Mouse (Mus musculus) midbrain, embryonic 14.5 days (tissue): ENCODE results near the gene Phkg1. TPM values are rescaled to one million over a fixed set of nuclear protein-coding genes. Genes with fewer than 3 reads are reported as not detected.

ENCODE experiments used
- polyA plus RNA-seq: library from polyadenylated mRNA; unstranded; fragments of >200 nt; fragmentation: Nextera tagmentation; extraction: Ambion mirVana; gene quantifications from 2 replicates; pipeline ENCODE4 v1.2.1, GENCODE M21; 2014

The Phkg1 gene
- polyA plus RNA-seq, 1 experiment from 2014 or later: 0.22 TPM

Other genes with a start within 250 kb of the Phkg1 start
- gene Zfp11, start 228.4 kb downstream of the Phkg1 start, polyA plus RNA-seq: 8.4 and 10.3 TPM in 2 replicates
- not detected in 2 replicates for gene Sept14, start 190.0 kb downstream of the Phkg1 start, polyA plus RNA-seq
- 182 and 200 TPM in 2 replicates for gene Mrps17, start 183.1 kb downstream of the Phkg1 start, polyA plus RNA-seq
- gene Nipsnap2, start 173.5 kb downstream of the Phkg1 start, polyA plus RNA-seq: 80.4 and 88.3 TPM in 2 replicates
- 34.0 and 36.2 TPM in 2 replicates for gene Psph, start 111.1 kb downstream of the Phkg1 start, polyA plus RNA-seq
- gene Sumf2, start 51.6 kb downstream of the Phkg1 start, polyA plus RNA-seq: 21.7 and 30.6 TPM in 2 replicates
- 748 and 816 TPM in 2 replicates for gene Chchd2, start 11.1 kb downstream of the Phkg1 start, polyA plus RNA-seq
- 20.0 and 20.1 TPM in 2 replicates for gene Zbed5, start 2.8 kb downstream of the Phkg1 start, polyA plus RNA-seq
- gene Nupr1l, start 10.0 kb upstream of the Phkg1 start, polyA plus RNA-seq: 5.4 and 6.0 TPM in 2 replicates
- 26.5 and 31.3 TPM in 2 replicates for gene Vkorc1l1, start 43.4 kb upstream of the Phkg1 start, polyA plus RNA-seq
- 23.3 and 25.8 TPM in 2 replicates for gene Gusb, start 104.5 kb upstream of the Phkg1 start, polyA plus RNA-seq
- gene Asl, start 130.7 kb upstream of the Phkg1 start, polyA plus RNA-seq: 32.6 and 50.3 TPM in 2 replicates
- 54.8 and 72.9 TPM in 2 replicates for gene Crcp, start 130.7 kb upstream of the Phkg1 start, polyA plus RNA-seq
- gene Tpst1, start 174.8 kb upstream of the Phkg1 start, polyA plus RNA-seq: 41.5 and 55.8 TPM in 2 replicates
- 14.8 and 15.5 TPM in 2 replicates for gene Kctd7, start 246.3 kb upstream of the Phkg1 start, polyA plus RNA-seq